Mouse (Mus musculus): ENCODE measurements at regions not wholly inside any gene's neighbourhood (a gene's known extent, or its start where the extent isn't known, plus 50 kb on each side); places are given as distances from the start of the nearest gene placed in this dataset.
A peak's percentile ranks its signal among the peaks of the same experiment; 100 is the strongest.

- ATAC-seq (replicated peaks; ENCODE audit: low FRiP score, low TSS enrichment, poor library complexity, severe bottlenecking): no peak
These were observed 123.7 kb upstream of the Tank start for GRCm38 (mm10) chr2:61454729-61455128.

GRCm38 (mm10) chr2:61454311-61454728, 124.1 kb upstream of the Tank start:
- ATAC-seq (replicated peaks; ENCODE audit: low FRiP score, low TSS enrichment, poor library complexity, severe bottlenecking): peak; percentile 85

GRCm38 (mm10) chr2:61453490-61454281, 124.7 kb upstream of the Tank start:
- ATAC-seq (replicated peaks; ENCODE audit: low FRiP score, low TSS enrichment, poor library complexity, severe bottlenecking): no peak

- no peak for ATAC-seq (replicated peaks; ENCODE audit: low FRiP score, low TSS enrichment, poor library complexity, severe bottlenecking)
These were observed 125.8 kb upstream of the Tank start for GRCm38 (mm10) chr2:61452581-61452980.

GRCm38 (mm10) chr2:61450731-61451130, 127.7 kb upstream of the Tank start:
- peak; percentile 76 for ATAC-seq (replicated peaks; ENCODE audit: low FRiP score, low TSS enrichment, poor library complexity, severe bottlenecking)

- no peak for ATAC-seq (replicated peaks; ENCODE audit: low FRiP score, low TSS enrichment, poor library complexity, severe bottlenecking)
These were observed 141.8 kb upstream of the Tank start for GRCm38 (mm10) chr2:61436591-61436990.

- ATAC-seq (replicated peaks; ENCODE audit: low FRiP score, low TSS enrichment, poor library complexity, severe bottlenecking): no peak
These were observed 170.5 kb upstream of the Tank start for GRCm38 (mm10) chr2:61407881-61408280.

GRCm38 (mm10) chr2:61406104-61406751, 172.2 kb upstream of the Tank start:
- ATAC-seq (replicated peaks; ENCODE audit: low FRiP score, low TSS enrichment, poor library complexity, severe bottlenecking): no peak

- ATAC-seq (replicated peaks; ENCODE audit: low FRiP score, low TSS enrichment, poor library complexity, severe bottlenecking): no peak
These were observed 173.1 kb upstream of the Tank start for GRCm38 (mm10) chr2:61405261-61405660.

GRCm38 (mm10) chr2:61402588-61403487, 175.5 kb upstream of the Tank start:
- ATAC-seq (replicated peaks; ENCODE audit: low FRiP score, low TSS enrichment, poor library complexity, severe bottlenecking): no peak

GRCm38 (mm10) chr2:61401636-61402587, 176.5 kb upstream of the Tank start:
- ATAC-seq (replicated peaks; ENCODE audit: low FRiP score, low TSS enrichment, poor library complexity, severe bottlenecking): peak; percentile 72

GRCm38 (mm10) chr2:61398633-61399032, 179.8 kb upstream of the Tank start:
- ATAC-seq (replicated peaks; ENCODE audit: low FRiP score, low TSS enrichment, poor library complexity, severe bottlenecking): no peak

- 0 out of 2 replicates have a peak, but pooled peaks have one; percentile 26 for ATAC-seq (replicated peaks; ENCODE audit: low FRiP score, low TSS enrichment, poor library complexity, severe bottlenecking)
These were observed 188.8 kb upstream of the Tank start for GRCm38 (mm10) chr2:61389622-61390021.

- ATAC-seq (replicated peaks; ENCODE audit: low FRiP score, low TSS enrichment, poor library complexity, severe bottlenecking): peak; percentile 67
These were observed 189.2 kb upstream of the Tank start for GRCm38 (mm10) chr2:61389207-61389606.

GRCm38 (mm10) chr2:61387561-61387960, 190.8 kb upstream of the Tank start:
- no peak for ATAC-seq (replicated peaks; ENCODE audit: low FRiP score, low TSS enrichment, poor library complexity, severe bottlenecking)

GRCm38 (mm10) chr2:61386966-61387365, 191.4 kb upstream of the Tank start:
- ATAC-seq (replicated peaks; ENCODE audit: low FRiP score, low TSS enrichment, poor library complexity, severe bottlenecking): 0 out of 2 replicates have a peak, but pooled peaks have one; percentile 36

- ATAC-seq (replicated peaks; ENCODE audit: low FRiP score, low TSS enrichment, poor library complexity, severe bottlenecking): no peak
These were observed 193.9 kb upstream of the Tank start for GRCm38 (mm10) chr2:61384467-61384866.

- no peak for ATAC-seq (replicated peaks; ENCODE audit: low FRiP score, low TSS enrichment, poor library complexity, severe bottlenecking)
These were observed 194.6 kb upstream of the Tank start for GRCm38 (mm10) chr2:61383744-61384295.

GRCm38 (mm10) chr2:61379076-61379475, 199.3 kb upstream of the Tank start:
- no peak for ATAC-seq (replicated peaks; ENCODE audit: low FRiP score, low TSS enrichment, poor library complexity, severe bottlenecking)

All from megakaryocyte-erythroid progenitor cell, adult 5-6 weeks (primary cell).